Mouse (Mus musculus) MEL (cell line): Measurements from ENCODE around the gene Asb17. TPM values are rescaled to one million over a fixed set of nuclear protein-coding genes. Genes with fewer than 3 reads are reported as not detected.

Experiments used
- DNase-seq: peaks from one replicate; pipeline ENCODE4 v3.0.0; 2011; ENCODE audit warnings: low read depth, low spot score
- H3K27ac ChIP-seq: 2 replicates; pipeline ENCODE4 v1.5.1; 2012; ENCODE audit warnings: low read depth, mild to moderate bottlenecking, control low read depth, low read length, moderate library complexity; ENCODE audit not compliant: control insufficient read depth
- H3K27me3 ChIP-seq, 2 experiments: fragments of 150-350 bp in 1 of 2; sonication (generic) in 1 of 2; 2 replicates each; pipeline ENCODE4 v1.6.1; 2012; ENCODE audit warnings: low read length in 2 of 2, mild to moderate bottlenecking in 2 of 2, improper control_type of control experiment in 1 of 2, moderate library complexity in 1 of 2; ENCODE audit not compliant: insufficient read depth in 2 of 2, control insufficient read depth in 1 of 2
- H3K36me3 ChIP-seq, 2 experiments: 2 replicates each; pipeline ENCODE4 v1.6.1; 2012 to 2014; ENCODE audit warnings: low read length in 2 of 2, improper control_type of control experiment in 1 of 2, inconsistent platforms in 1 of 2, mild to moderate bottlenecking in 1 of 2; ENCODE audit not compliant: insufficient read depth in 2 of 2, control insufficient read depth in 1 of 2
- H3K4me1 ChIP-seq, 2 experiments: fragments of 150-350 bp in 1 of 2; sonication (generic) in 1 of 2; 2 replicates each; pipeline ENCODE4 v1.6.1; 2012; ENCODE audit warnings: low read length in 2 of 2, improper control_type of control experiment in 1 of 2, mild to moderate bottlenecking in 1 of 2; ENCODE audit not compliant: insufficient read depth in 2 of 2, control insufficient read depth in 1 of 2
- H3K4me3 ChIP-seq, 2 experiments: fragments of 150-350 bp in 1 of 2; sonication (generic) in 1 of 2; 2 replicates each; pipeline ENCODE4 v1.5.1; 2012; ENCODE audit warnings: low read depth in 2 of 2, low read length in 2 of 2, mild to moderate bottlenecking in 2 of 2, moderate library complexity in 2 of 2, control low read depth in 1 of 2, improper control_type of control experiment in 1 of 2; ENCODE audit not compliant: control insufficient read depth in 1 of 2, insufficient read depth in 1 of 2
- H3K79me2 ChIP-seq: 2 replicates; pipeline ENCODE4 v1.6.1; 2012; ENCODE audit warnings: mild to moderate bottlenecking, low read length, moderate library complexity; ENCODE audit not compliant: control insufficient read depth, poor library complexity, insufficient read depth
- H3K9ac ChIP-seq: 2 replicates; pipeline ENCODE4 v1.6.1; 2012; ENCODE audit warnings: low read depth, mild to moderate bottlenecking, control low read depth, low read length, moderate library complexity; ENCODE audit not compliant: control insufficient read depth, poor library complexity, severe bottlenecking
- H3K9me3 ChIP-seq: fragments of 150-350 bp; sonication (generic); replicated peaks from 2 replicates; pipeline ENCODE4 v1.6.1; 2012; ENCODE audit warnings: mild to moderate bottlenecking, low read length, improper control_type of control experiment, moderate library complexity; ENCODE audit not compliant: insufficient read depth
- BHLHE40 ChIP-seq: IDR thresholded peaks from 2 replicates; pipeline ENCODE4 v1.6.1; 2012; ENCODE audit warnings: low read depth, mild to moderate bottlenecking, inconsistent platforms, low read length, improper control_type of control experiment, borderline replicate concordance
- CHD1 ChIP-seq: IDR thresholded peaks from 2 replicates; pipeline ENCODE4 v1.6.1; 2012; ENCODE audit warnings: low read depth, mild to moderate bottlenecking, inconsistent platforms, low read length, improper control_type of control experiment
- CHD2 ChIP-seq: IDR thresholded peaks from 2 replicates; pipeline ENCODE4 v1.6.1; 2011; ENCODE audit warnings: low read length, improper control_type of control experiment
- E2F4 ChIP-seq: IDR thresholded peaks from 2 replicates; pipeline ENCODE4 v1.6.1; 2011; ENCODE audit warnings: low read depth, low read length, improper control_type of control experiment, borderline replicate concordance
- ELF1 ChIP-seq: IDR thresholded peaks from 2 replicates; pipeline ENCODE4 v1.6.1; 2014; ENCODE audit warnings: low read depth, mild to moderate bottlenecking, inconsistent platforms, low read length, improper control_type of control experiment, moderate library complexity
- EP300 ChIP-seq, 2 experiments: IDR thresholded peaks; 2 replicates each; pipeline ENCODE4 v1.6.1; 2011; ENCODE audit warnings: improper control_type of control experiment in 2 of 2, low read length in 2 of 2, low read depth in 1 of 2, mild to moderate bottlenecking in 1 of 2
- ETS1 ChIP-seq: IDR thresholded peaks from 2 replicates; pipeline ENCODE4 v1.6.1; 2012; ENCODE audit warnings: low read depth, mild to moderate bottlenecking, inconsistent platforms, low read length, improper control_type of control experiment, moderate library complexity
- GATA1 ChIP-seq: IDR thresholded peaks from 2 replicates; pipeline ENCODE4 v1.6.1; 2011; ENCODE audit warnings: low read depth, low read length, improper control_type of control experiment
- KAT2A ChIP-seq: conservative IDR thresholded peaks from 2 replicates; pipeline ENCODE4 v1.6.1; 2012; ENCODE audit warnings: low read depth, low read length, improper control_type of control experiment, inconsistent platforms
- MAX ChIP-seq: IDR thresholded peaks from 2 replicates; pipeline ENCODE4 v1.6.1; 2011; ENCODE audit warnings: low read length, improper control_type of control experiment
- MAZ ChIP-seq: IDR thresholded peaks from 2 replicates; pipeline ENCODE4 v1.6.1; 2012; ENCODE audit warnings: low read depth, mild to moderate bottlenecking, inconsistent platforms, low read length, improper control_type of control experiment
- MXI1 ChIP-seq: IDR thresholded peaks from 2 replicates; pipeline ENCODE4 v1.6.1; 2011; ENCODE audit warnings: mild to moderate bottlenecking, low read depth, low read length, improper control_type of control experiment
- MYB ChIP-seq: IDR thresholded peaks from 2 replicates; pipeline ENCODE4 v1.6.1; 2011; ENCODE audit warnings: mild to moderate bottlenecking, low read depth, low read length, improper control_type of control experiment
- MYC ChIP-seq: IDR thresholded peaks from 2 replicates; pipeline ENCODE4 v1.6.1; 2011; ENCODE audit warnings: low read depth, mild to moderate bottlenecking, low read length, improper control_type of control experiment, moderate library complexity
- NELFE ChIP-seq: IDR thresholded peaks from 2 replicates; pipeline ENCODE4 v1.6.1; 2011; ENCODE audit warnings: low read depth, low read length, improper control_type of control experiment
- NRF1 ChIP-seq: IDR thresholded peaks from 2 replicates; pipeline ENCODE4 v1.6.1; 2014; ENCODE audit warnings: low read depth, mild to moderate bottlenecking, inconsistent platforms, low read length, improper control_type of control experiment, moderate library complexity; ENCODE audit not compliant: poor library complexity, insufficient read depth, severe bottlenecking
- POLR2A ChIP-seq, 2 experiments: IDR thresholded peaks; 2 replicates each; pipeline ENCODE4 v1.6.1; 2011 to 2012; ENCODE audit warnings: low read length in 2 of 2, mild to moderate bottlenecking in 2 of 2, control low read depth in 1 of 2, improper control_type of control experiment in 1 of 2, low read depth in 1 of 2, moderate library complexity in 1 of 2; ENCODE audit not compliant: control insufficient read depth in 1 of 2, insufficient read depth in 1 of 2, poor library complexity in 1 of 2
- RAD21 ChIP-seq: IDR thresholded peaks from 2 replicates; pipeline ENCODE4 v1.6.1; 2011; ENCODE audit warnings: mild to moderate bottlenecking, low read depth, low read length, improper control_type of control experiment
- SIN3A ChIP-seq: IDR thresholded peaks from 2 replicates; pipeline ENCODE4 v1.6.1; 2012; ENCODE audit warnings: low read length, improper control_type of control experiment, inconsistent platforms
- SMC3 ChIP-seq: IDR thresholded peaks from 2 replicates; pipeline ENCODE4 v1.6.1; 2011; ENCODE audit warnings: low read depth, low read length, improper control_type of control experiment
- TAL1 ChIP-seq: IDR thresholded peaks from 2 replicates; pipeline ENCODE4 v1.6.1; 2012; ENCODE audit warnings: mild to moderate bottlenecking, inconsistent platforms, low read length, moderate library complexity, mixed read lengths
- TBP ChIP-seq: IDR thresholded peaks from 2 replicates; pipeline ENCODE4 v1.8.0; 2011; ENCODE audit warnings: low read depth, low read length, improper control_type of control experiment
- TCF12 ChIP-seq: IDR thresholded peaks from 2 replicates; pipeline ENCODE4 v1.6.1; 2014; ENCODE audit warnings: low read depth, mild to moderate bottlenecking, inconsistent platforms, low read length, improper control_type of control experiment, moderate library complexity
- USF1 ChIP-seq: IDR thresholded peaks from 2 replicates; pipeline ENCODE4 v1.6.1; 2014; ENCODE audit warnings: low read depth, mild to moderate bottlenecking, inconsistent platforms, low read length, improper control_type of control experiment, moderate library complexity
- USF2 ChIP-seq, 2 experiments: IDR thresholded peaks; 2 replicates each; pipeline ENCODE4 v1.6.1; 2011 to 2012; ENCODE audit warnings: improper control_type of control experiment in 2 of 2, low read length in 2 of 2, borderline replicate concordance in 1 of 2, inconsistent platforms in 1 of 2, low read depth in 1 of 2, mild to moderate bottlenecking in 1 of 2; ENCODE audit not compliant: insufficient read depth in 1 of 2
- polyA plus RNA-seq, 2 experiments: library from polyadenylated mRNA; stranded (reverse) in 1 of 2; unstranded in 1 of 2; fragments of >175 nt in 1 of 2; fragments of >200 nt in 1 of 2; gene quantifications; 2 replicates each; pipeline versions ENCODE4 v1.2.1 to v1.2.4; 2012; ENCODE audit warnings: low replicate concordance in 2 of 2, low read depth in 1 of 2; ENCODE audit not compliant: insufficient read length in 2 of 2, insufficient read depth in 1 of 2, missing spikeins in 1 of 2
- total RNA-seq: library from RNA; depleted of rRNA; stranded (reverse); fragments of 300-350 nt; gene quantifications from 2 replicates; pipeline ENCODE4 v1.2.3, GENCODE M21; 2012

Asb17 gene
- total and polyA plus RNA-seq, 3 experiments, result 5.7 to 9.7 TPM; not detected in 1

- peaks cover 54 to 79% of the 10 kb centered on the region in 2 experiments for H3K4me1 ChIP-seq
- peaks cover 0 to 80% of the 10 kb centered on the region in 2 experiments; a peak in 2 of 4 replicates for H3K36me3 ChIP-seq
- TF ChIP-seq TAL1 (peak; percentile 34; the same call in 1 of the 2 replicates), EP300 (IDR thresholded peaks at IDR 0.05; ENCODE audit: low read depth in 1 of 2, low read length in 2 of 2) (peak in 1 of 2 experiments; percentile 27; a peak in 2 of 4 replicates), GATA1 (0 out of 2 replicates have a peak, but pooled peaks have one; percentile 7), CHD1 (no peak), RAD21 (no peak), NELFE (no peak), SIN3A (no peak), E2F4 (no peak), MXI1 (no peak), MAZ (no peak), ELF1 (no peak), MYB (no peak), USF2 (IDR thresholded peaks at IDR 0.05; ENCODE audit: borderline replicate concordance in 1 of 2, insufficient read depth in 1 of 2, low read depth in 1 of 2, low read length in 2 of 2) (no peak), MAX (peak; percentile 15; the same call in 1 of the 2 replicates), POLR2A (IDR thresholded peaks at IDR 0.05; ENCODE audit: control insufficient read depth in 1 of 2, insufficient read depth in 1 of 2, low read depth in 1 of 2, low read length in 2 of 2, poor library complexity in 1 of 2) (no peak)
- H3K9ac ChIP-seq, result no peak overlapping the region
- no peak for DNase-seq
- no peaks in the 10 kb centered on the region for H3K9me3 ChIP-seq
- H3K27ac ChIP-seq, result peak overlapping the region; percentile 95
- no peaks in the 10 kb centered on the region for H3K27me3 ChIP-seq
- H3K79me2 ChIP-seq, result no peaks in the 10 kb centered on the region; the same call in 1 of the 2 replicates
- no peak overlapping the region for H3K4me3 ChIP-seq
Observed at GRCm38 (mm10) chr3:153802640-153803039, 41.4 kb upstream of the Asb17 start.

GRCm38 (mm10) chr3:153804032-153804431 lies 40.0 kb upstream of the Asb17 start:
- peak; percentile 56 for DNase-seq
- no peaks in the 10 kb centered on the region; the same call in 1 of the 2 replicates for H3K79me2 ChIP-seq
- H3K4me1 ChIP-seq, result peaks cover 49 to 81% of the 10 kb centered on the region in 2 experiments
- no peaks in the 10 kb centered on the region for H3K9me3 ChIP-seq
- H3K27me3 ChIP-seq, result no peaks in the 10 kb centered on the region
- H3K36me3 ChIP-seq, result peaks cover 0 to 76% of the 10 kb centered on the region in 2 experiments; a peak in 2 of 4 replicates
- peak overlapping the region; percentile 57 for H3K9ac ChIP-seq
- H3K4me3 ChIP-seq, result no peak overlapping the region
- peak overlapping the region; percentile 95 for H3K27ac ChIP-seq
- no peak; the same call in 1 of the 2 replicates for TF ChIP-seq SIN3A
- no peak for TF ChIP-seq CHD2
- TF ChIP-seq KAT2A, result no peak
- no peak for TF ChIP-seq TAL1
- peak; percentile 64 for TF ChIP-seq GATA1
- peak; percentile 97 for TF ChIP-seq BHLHE40
- TF ChIP-seq MYB, result no peak
- TF ChIP-seq ETS1, result peak; percentile 88
- 0 out of 4 replicates have a peak, but pooled peaks of 1 of the 2 experiments have one; percentile 7 for TF ChIP-seq USF2 (IDR thresholded peaks at IDR 0.05; ENCODE audit: borderline replicate concordance in 1 of 2, insufficient read depth in 1 of 2, low read depth in 1 of 2, low read length in 2 of 2)
- no peak for TF ChIP-seq USF1
- peak; percentile 36; the same call in 1 of the 2 replicates for TF ChIP-seq TCF12
- 0 out of 2 replicates have a peak, but pooled peaks have one; percentile 3 for TF ChIP-seq SMC3
- 0 out of 2 replicates have a peak, but pooled peaks have one; percentile 40 for TF ChIP-seq MYC
- TF ChIP-seq NRF1, result peak; percentile 38; the same call in 1 of the 2 replicates
- TF ChIP-seq TBP, result peak; percentile 55; the same call in 1 of the 2 replicates
- peak in 1 of 2 experiments; percentile 80; a peak in 3 of 4 replicates for TF ChIP-seq EP300 (IDR thresholded peaks at IDR 0.05; ENCODE audit: low read depth in 1 of 2, low read length in 2 of 2)
- TF ChIP-seq MAZ, result no peak
- TF ChIP-seq, all 39 proteins: peak for 10
